Mouse (Mus musculus) stomach, embryonic 14.5 days (tissue): Measurements from ENCODE around the gene Sestd1. TPM values are rescaled to one million over a fixed set of nuclear protein-coding genes. Genes with fewer than 3 reads are reported as not detected.

Experiments
- ATAC-seq: fragments of 200-750 bp; cut with Nextera tagmentation; 2 replicates; pipeline ENCODE4 v1.8.0; 2017; ENCODE audit warnings: low read depth, moderate TSS enrichment; ENCODE audit not compliant: insufficient number of reproducible peaks, insufficient read depth, low FRiP score
- H3K27ac ChIP-seq: fragments of 300-500 bp; sonication (generic); 2 replicates; pipeline ENCODE4 v1.5.1; 2014; ENCODE audit warnings: mild to moderate bottlenecking, low read length, moderate library complexity, mixed read lengths
- H3K27me3 ChIP-seq: fragments of 300-500 bp; sonication (generic); 2 replicates; pipeline ENCODE4 v1.6.1; 2014; ENCODE audit warnings: low read length, control low read depth, mixed read lengths; ENCODE audit not compliant: control insufficient read depth, insufficient read depth
- H3K36me3 ChIP-seq: fragments of 300-500 bp; sonication (generic); 2 replicates; pipeline ENCODE4 v1.6.1; 2014; ENCODE audit warnings: mild to moderate bottlenecking, control low read depth, low read length, moderate library complexity, mixed read lengths; ENCODE audit not compliant: control insufficient read depth, insufficient read depth
- H3K4me1 ChIP-seq: fragments of 300-500 bp; sonication (generic); 2 replicates; pipeline ENCODE4 v1.6.1; 2014; ENCODE audit warnings: low read length, control low read depth, mixed read lengths; ENCODE audit not compliant: control insufficient read depth, insufficient read depth
- H3K4me2 ChIP-seq: fragments of 300-500 bp; sonication (generic); replicated peaks from 2 replicates; pipeline ENCODE4 v1.6.1; 2014; ENCODE audit warnings: low read depth, low read length, control low read depth
- H3K4me3 ChIP-seq: fragments of 300-500 bp; sonication (generic); 2 replicates; pipeline ENCODE4 v1.5.1; 2014; ENCODE audit warnings: low read depth, low read length, control low read depth
- H3K9ac ChIP-seq: fragments of 300-500 bp; sonication (generic); replicated peaks from 2 replicates; pipeline ENCODE4 v1.6.1; 2014; ENCODE audit warnings: low read depth, mild to moderate bottlenecking, control low read depth, low read length, moderate library complexity, mixed read lengths
- H3K9me3 ChIP-seq: fragments of 300-500 bp; sonication (generic); 2 replicates; pipeline ENCODE4 v1.6.1; 2016; ENCODE audit warnings: low read depth, low read length, control low read depth; ENCODE audit not compliant: control insufficient read depth
- WGBS: fragments of 180-500 bp; shearing (Covaris S2); extraction: QIAGEN DNeasy Blood & Tissue Kit; methylation state at CpG from one replicate; pipeline ENCODE4 v1.1.7; 2014; 5-methylcytosine and 5-hydroxymethylcytosine counted together
- polyA plus RNA-seq: library from polyadenylated mRNA; unstranded; fragments of >200 nt; fragmentation: Nextera tagmentation; extraction: Ambion mirVana; gene quantifications from 2 replicates; pipeline ENCODE4 v1.2.1, GENCODE M21; 2014

Gene Sestd1
- polyA plus RNA-seq, 1 experiment from 2014 or later, result 20.3 TPM

GRCm38 (mm10) chr2:77309313-77309712 lies 28.9 kb upstream of the Sestd1 start:
- H3K9ac ChIP-seq, result no peak overlapping the region
- no peak overlapping the region for H3K4me3 ChIP-seq
- no peak overlapping the region for H3K4me2 ChIP-seq
- H3K9me3 ChIP-seq, result no peaks in the 10 kb centered on the region
- H3K27me3 ChIP-seq, result no peaks in the 10 kb centered on the region
- no peak overlapping the region for H3K27ac ChIP-seq
- no peaks in the 10 kb centered on the region for H3K36me3 ChIP-seq
- 60% methylated on average over 7 of the region's 7 CpGs for WGBS
- no peak for ATAC-seq
- H3K4me1 ChIP-seq, result no peaks in the 10 kb centered on the region

- WGBS, result 69% methylated on average over 3 of the region's 3 CpGs
- ATAC-seq, result no peak
- Histone ChIP-seq H3K4me3 (no peak overlapping the region), H3K27me3 (no peaks in the 10 kb centered on the region), H3K9me3 (no peaks in the 10 kb centered on the region), H3K9ac (no peak overlapping the region), H3K36me3 (no peaks in the 10 kb centered on the region), H3K4me2 (no peak overlapping the region), H3K27ac (no peak overlapping the region), H3K4me1 (0 out of 2 replicates have a peak, but pooled peaks cover 2% of the 10 kb centered on the region)
Measured at GRCm38 (mm10) chr2:77304494-77304893, 24.1 kb upstream of the Sestd1 start.

GRCm38 (mm10) chr2:77303716-77304115 lies 23.3 kb upstream of the Sestd1 start:
- Histone ChIP-seq H3K27ac (no peak overlapping the region), H3K9ac (no peak overlapping the region), H3K36me3 (no peaks in the 10 kb centered on the region), H3K4me3 (no peak overlapping the region), H3K27me3 (no peaks in the 10 kb centered on the region), H3K4me1 (0 out of 2 replicates have a peak, but pooled peaks cover 2% of the 10 kb centered on the region), H3K9me3 (no peaks in the 10 kb centered on the region), H3K4me2 (no peak overlapping the region)
- 70% methylated on average over 3 of the region's 3 CpGs for WGBS
- ATAC-seq, result no peak

GRCm38 (mm10) chr2:77302655-77303348 lies 22.4 kb upstream of the Sestd1 start:
- peak; percentile 83; the same call in 1 of the 2 replicates for ATAC-seq
- Histone ChIP-seq H3K4me2 (no peak overlapping the region), H3K9me3 (no peaks in the 10 kb centered on the region), H3K27ac (peak overlapping the region; percentile 15; the same call in 1 of the 2 replicates), H3K36me3 (no peaks in the 10 kb centered on the region), H3K9ac (no peak overlapping the region), H3K4me3 (no peak overlapping the region), H3K4me1 (0 out of 2 replicates have a peak, but pooled peaks cover 2% of the 10 kb centered on the region), H3K27me3 (no peaks in the 10 kb centered on the region)
- WGBS, result 53% methylated on average over 6 of the region's 6 CpGs

- Histone ChIP-seq H3K27me3 (no peaks in the 10 kb centered on the region), H3K4me1 (0 out of 2 replicates have a peak, but pooled peaks cover 2% of the 10 kb centered on the region), H3K9ac (no peak overlapping the region), H3K4me3 (no peak overlapping the region), H3K36me3 (no peaks in the 10 kb centered on the region), H3K27ac (no peak overlapping the region), H3K4me2 (no peak overlapping the region), H3K9me3 (no peaks in the 10 kb centered on the region)
- no peak for ATAC-seq
- 48% methylated on average over 9 of the region's 9 CpGs for WGBS
Measured at GRCm38 (mm10) chr2:77301687-77302389, 21.4 kb upstream of the Sestd1 start.

GRCm38 (mm10) chr2:77289701-77290100 lies 9.3 kb upstream of the Sestd1 start:
- H3K36me3 ChIP-seq, result no peaks in the 10 kb centered on the region
- whole genome bisulfite sequencing, result 73% methylated on average over 6 of the region's 6 CpGs

GRCm38 (mm10) chr2:77286755-77287154 lies 6.4 kb upstream of the Sestd1 start:
- no peak overlapping the region for H3K9ac ChIP-seq
- no peaks in the 10 kb centered on the region for H3K9me3 ChIP-seq
- no peaks in the 10 kb centered on the region for H3K36me3 ChIP-seq
- no peaks in the 10 kb centered on the region for H3K27me3 ChIP-seq
- no peaks in the 10 kb centered on the region for H3K4me1 ChIP-seq
- WGBS, result 55% methylated on average over 2 of the region's 2 CpGs
- H3K4me2 ChIP-seq, result no peak overlapping the region
- no peak overlapping the region for H3K27ac ChIP-seq
- no peak for ATAC-seq
- H3K4me3 ChIP-seq, result no peak overlapping the region

More at GRCm38 (mm10) chr2:77289701-77290100, 9.3 kb upstream of the Sestd1 start:
- no peak overlapping the region for H3K4me2 ChIP-seq
- H3K4me3 ChIP-seq, result no peak overlapping the region
- no peaks in the 10 kb centered on the region for H3K27me3 ChIP-seq
- ATAC-seq, result no peak
- no peaks in the 10 kb centered on the region for H3K9me3 ChIP-seq
- no peak overlapping the region for H3K27ac ChIP-seq
- no peak overlapping the region for H3K9ac ChIP-seq
- no peaks in the 10 kb centered on the region for H3K4me1 ChIP-seq

GRCm38 (mm10) chr2:77284281-77284899 lies 4.0 kb upstream of the Sestd1 start:
- no peak for ATAC-seq
- Histone ChIP-seq H3K27me3 (no peaks in the 10 kb centered on the region), H3K4me2 (no peak overlapping the region), H3K4me3 (no peak overlapping the region), H3K9ac (no peak overlapping the region), H3K27ac (no peak overlapping the region), H3K4me1 (0 out of 2 replicates have a peak, but pooled peaks cover 3% of the 10 kb centered on the region), H3K9me3 (no peaks in the 10 kb centered on the region), H3K36me3 (no peaks in the 10 kb centered on the region)
- WGBS, result 74% methylated on average over 2 of the region's 2 CpGs
